Mouse (Mus musculus) CH12.LX (cell line): Measurements from ENCODE around the gene Slc2a5. TPM values are rescaled to one million over a fixed set of nuclear protein-coding genes. Genes with fewer than 3 reads are reported as not detected.

Experiments used
- DNase-seq: peaks from one replicate; pipeline ENCODE4 v3.0.0-alpha.2; 2013; ENCODE audit errors: extremely low read depth
- H3K27ac ChIP-seq: 2 replicates; pipeline ENCODE4 v1.5.1; 2012; ENCODE audit warnings: low read depth, mild to moderate bottlenecking, control low read depth, moderate library complexity; ENCODE audit not compliant: insufficient read depth
- H3K27me3 ChIP-seq: replicated peaks from 2 replicates; pipeline ENCODE3; 2012; ENCODE audit warnings: inconsistent platforms
- H3K36me3 ChIP-seq, 2 experiments: replicated peaks in 1 of 2; 2 replicates each; pipeline versions ENCODE3 to v1.6.1; 2012; ENCODE audit warnings: inconsistent platforms in 1 of 2, low read length in 1 of 2, mild to moderate bottlenecking in 1 of 2, mixed read lengths in 1 of 2, moderate library complexity in 1 of 2; ENCODE audit not compliant: control insufficient read depth in 1 of 2, insufficient read depth in 1 of 2
- H3K4me1 ChIP-seq, 2 experiments: 2 replicates each; pipeline ENCODE4 v1.6.1; 2012; ENCODE audit warnings: inconsistent platforms in 1 of 2, moderate library complexity in 1 of 2; ENCODE audit not compliant: insufficient read depth in 2 of 2, control insufficient read depth in 1 of 2
- H3K4me2 ChIP-seq: 2 replicates; pipeline ENCODE4 v1.6.1; 2012; ENCODE audit warnings: low read depth, mild to moderate bottlenecking, control low read depth; ENCODE audit not compliant: poor library complexity, insufficient read depth, severe bottlenecking
- H3K4me3 ChIP-seq, 3 experiments: fragments of 150-350 bp in 1 of 3; sonication (generic) in 1 of 3; replicated peaks in 1 of 3; 2 replicates each; pipeline versions ENCODE3 to v1.5.1; 2011 to 2012; ENCODE audit warnings: low read depth in 2 of 3, low read length in 2 of 3, mild to moderate bottlenecking in 2 of 3, moderate library complexity in 2 of 3, control low read depth in 1 of 3, improper control_type of control experiment in 1 of 3, inconsistent platforms in 1 of 3, mixed read lengths in 1 of 3; ENCODE audit not compliant: poor library complexity in 1 of 3
- H3K79me2 ChIP-seq: replicated peaks from 2 replicates; pipeline ENCODE4 v1.6.1; 2012; ENCODE audit warnings: mild to moderate bottlenecking, moderate library complexity; ENCODE audit not compliant: control insufficient read depth, poor library complexity, insufficient read depth, severe bottlenecking; ENCODE audit errors: extremely low read depth
- H3K9ac ChIP-seq: 2 replicates; pipeline ENCODE4 v1.6.1; 2012; ENCODE audit warnings: low read depth, mild to moderate bottlenecking, control low read depth, moderate library complexity; ENCODE audit not compliant: insufficient read depth
- H3K9me3 ChIP-seq: replicated peaks from 2 replicates; pipeline ENCODE3; 2012; ENCODE audit warnings: low read length, inconsistent platforms, mixed read lengths
- BHLHE40 ChIP-seq: IDR thresholded peaks from 2 replicates; pipeline ENCODE4 v1.6.1; 2011; ENCODE audit warnings: mild to moderate bottlenecking, low read depth, low read length, improper control_type of control experiment
- CHD1 ChIP-seq: IDR thresholded peaks from 2 replicates; pipeline ENCODE4 v1.6.1; 2012; ENCODE audit warnings: low read depth, low read length, improper control_type of control experiment, inconsistent platforms
- CTCF ChIP-seq, 2 experiments: IDR thresholded peaks in 1 of 2; conservative IDR thresholded peaks in 1 of 2; 2 replicates each; pipeline ENCODE4 v1.5.1; 2011 to 2012; ENCODE audit warnings: low read depth in 2 of 2, low read length in 2 of 2, improper control_type of control experiment in 1 of 2, inconsistent platforms in 1 of 2, mild to moderate bottlenecking in 1 of 2, moderate library complexity in 1 of 2
- EP300 ChIP-seq: IDR thresholded peaks from 2 replicates; pipeline ENCODE4 v1.6.1; 2011; ENCODE audit warnings: low read length, improper control_type of control experiment
- ETS1 ChIP-seq: conservative IDR thresholded peaks from 2 replicates; pipeline ENCODE4 v1.6.1; 2012; ENCODE audit warnings: low read depth, mild to moderate bottlenecking, inconsistent platforms, low read length, improper control_type of control experiment, moderate library complexity
- GABPA ChIP-seq: IDR thresholded peaks from 2 replicates; pipeline ENCODE4 v1.6.1; 2012; ENCODE audit warnings: low read depth, low read length, improper control_type of control experiment, inconsistent platforms; ENCODE audit not compliant: insufficient replicate concordance
- HCFC1 ChIP-seq: IDR thresholded peaks from 2 replicates; pipeline ENCODE4 v1.6.1; 2012; ENCODE audit warnings: low read depth, mild to moderate bottlenecking, inconsistent platforms, low read length, improper control_type of control experiment
- JUN ChIP-seq: IDR thresholded peaks from 2 replicates; pipeline ENCODE4 v1.6.1; 2011; ENCODE audit warnings: low read depth, mild to moderate bottlenecking, low read length, improper control_type of control experiment, moderate library complexity; ENCODE audit not compliant: insufficient read depth
- JUND ChIP-seq: conservative IDR thresholded peaks from 2 replicates; pipeline ENCODE4 v1.6.1; 2011; ENCODE audit warnings: low read depth, low read length, improper control_type of control experiment
- MAX ChIP-seq: IDR thresholded peaks from 2 replicates; pipeline ENCODE4 v1.6.1; 2011; ENCODE audit warnings: low read length, improper control_type of control experiment
- MXI1 ChIP-seq: IDR thresholded peaks from 2 replicates; pipeline ENCODE4 v1.6.1; 2011; ENCODE audit warnings: mild to moderate bottlenecking, low read depth, low read length, improper control_type of control experiment
- MYC ChIP-seq: IDR thresholded peaks from 2 replicates; pipeline ENCODE4 v1.6.1; 2011; ENCODE audit warnings: low read depth, mild to moderate bottlenecking, improper control_type of control experiment, low read length
- NELFE ChIP-seq: IDR thresholded peaks from 2 replicates; pipeline ENCODE4 v1.6.1; 2011; ENCODE audit warnings: low read depth, low read length, improper control_type of control experiment
- POLR2A ChIP-seq: IDR thresholded peaks from 2 replicates; pipeline ENCODE4 v1.6.1; 2011; ENCODE audit warnings: low read depth, mild to moderate bottlenecking, improper control_type of control experiment, low read length
- POLR2AphosphoS2 ChIP-seq: IDR thresholded peaks from 2 replicates; pipeline ENCODE4 v1.6.1; 2011; ENCODE audit warnings: low read depth, low read length, improper control_type of control experiment
- RCOR1 ChIP-seq: conservative IDR thresholded peaks from 2 replicates; pipeline ENCODE4 v1.6.1; 2012; ENCODE audit warnings: low read depth, mild to moderate bottlenecking, inconsistent platforms, low read length, improper control_type of control experiment
- SIN3A ChIP-seq: IDR thresholded peaks from 2 replicates; pipeline ENCODE4 v1.6.1; 2012; ENCODE audit warnings: low read length, improper control_type of control experiment, inconsistent platforms
- SMC3 ChIP-seq: IDR thresholded peaks from 2 replicates; pipeline ENCODE4 v1.6.1; 2011; ENCODE audit warnings: low read depth, low read length, improper control_type of control experiment
- TCF12 ChIP-seq: IDR thresholded peaks from 2 replicates; pipeline ENCODE4 v1.6.1; 2014; ENCODE audit warnings: low read depth, mild to moderate bottlenecking, inconsistent platforms, low read length, improper control_type of control experiment
- ZC3H11A ChIP-seq: IDR thresholded peaks from 2 replicates; pipeline ENCODE4 v1.6.1; 2012; ENCODE audit warnings: low read depth, mild to moderate bottlenecking, inconsistent platforms, low read length, improper control_type of control experiment
- ZKSCAN1 ChIP-seq: IDR thresholded peaks from 2 replicates; pipeline ENCODE4 v1.6.1; 2012; ENCODE audit warnings: low read depth, inconsistent platforms, low read length, improper control_type of control experiment, borderline replicate concordance
- ZNF384 ChIP-seq: IDR thresholded peaks from 2 replicates; pipeline ENCODE4 v1.6.1; 2012; ENCODE audit warnings: low read depth, low read length, improper control_type of control experiment, inconsistent platforms
- dilution Hi-C: fragments of 300-500 bp; cut with MboI; formaldehyde crosslinking; loops from 2 replicates; pipeline ENCODE4 v1.14.3; 2020; ENCODE audit warnings: low sequenced_read_pairs; ENCODE audit not compliant: extremely low pct_unique_long_range_greater_than_20kb, extremely low pct_ligation_motif_present
- in situ Hi-C: fragments of 300-500 bp; cut with MboI; formaldehyde crosslinking; loops from 3 replicates; pipeline ENCODE4 v1.14.3; 2019; ENCODE audit warnings: low sequenced_read_pairs, low pct_ligation_motif_present, low pct_unique_long_range_greater_than_20kb, mixed read lengths
- polyA plus RNA-seq: library from polyadenylated mRNA; unstranded; fragments of >175 nt; gene quantifications from 2 replicates; pipeline ENCODE4 v1.2.1, GENCODE M21; 2012; ENCODE audit warnings: low read depth; ENCODE audit not compliant: insufficient read length
- total RNA-seq, 2 experiments: library from RNA; depleted of rRNA; stranded (reverse); fragments of 300-350 nt in 1 of 2; fragments of >200 nt in 1 of 2; gene quantifications; 2 replicates each; pipeline ENCODE4 v1.2.3; 2012 to 2014

Gene Slc2a5
- total and polyA plus RNA-seq, 3 experiments, result 0.81 to 1.5 (median 1.4) TPM

GRCm38 (mm10) chr4:150130661-150131060 is 11.6 kb downstream of the Slc2a5 start:
- in situ Hi-C loops, result no loop called here
- peaks cover 10 to 43% of the 10 kb centered on the region in 2 experiments for H3K4me1 ChIP-seq
- no peaks in the 10 kb centered on the region for H3K36me3 ChIP-seq
- no peak overlapping the region for H3K27ac ChIP-seq
- no peak for TF ChIP-seq CTCF (conservative IDR thresholded peaks at IDR 0.05 in 1 of 2, IDR thresholded peaks at IDR 0.05 in 1 of 2; ENCODE audit: low read depth in 2 of 2, low read length in 2 of 2)
- no peak overlapping the region for H3K4me3 ChIP-seq
- no peaks in the 10 kb centered on the region for H3K27me3 ChIP-seq
- H3K4me2 ChIP-seq, result no peak overlapping the region
- H3K9me3 ChIP-seq, result no peaks in the 10 kb centered on the region
- dilution Hi-C loops, result no loop called here
- no peak overlapping the region for H3K9ac ChIP-seq
- H3K79me2 ChIP-seq, result no peaks in the 10 kb centered on the region
- DNase-seq, result no peak

GRCm38 (mm10) chr4:150132692-150133271 is 13.7 kb downstream of the Slc2a5 start:
- Histone ChIP-seq H3K27ac (no peak overlapping the region), H3K4me2 (peak overlapping the region; percentile 93), H3K36me3 (no peaks in the 10 kb centered on the region), H3K4me3 (peak overlapping the region; percentile 12 to 65 (median 41)), H3K79me2 (no peaks in the 10 kb centered on the region), H3K4me1 (peaks cover 14 to 47% of the 10 kb centered on the region in 2 experiments), H3K9ac (peak overlapping the region; percentile 32; the same call in 1 of the 2 replicates), H3K9me3 (no peaks in the 10 kb centered on the region), H3K27me3 (no peaks in the 10 kb centered on the region)
- TF ChIP-seq JUN, result no peak
- no peak for TF ChIP-seq HCFC1
- TF ChIP-seq ZKSCAN1, result no peak
- TF ChIP-seq JUND, result no peak
- no peak for TF ChIP-seq EP300
- no peak for TF ChIP-seq GABPA
- TF ChIP-seq TCF12, result no peak
- TF ChIP-seq MXI1, result peak; percentile 96
- no peak for TF ChIP-seq CHD1
- no peak for TF ChIP-seq SIN3A
- TF ChIP-seq RCOR1, result no peak
- no peak for TF ChIP-seq POLR2AphosphoS2
- TF ChIP-seq NELFE, result no peak
- peak; percentile 95 for TF ChIP-seq MYC
- peak; percentile 95 for TF ChIP-seq MAX
- no peak for TF ChIP-seq ETS1
- no peak for TF ChIP-seq SMC3
- no peak for TF ChIP-seq ZC3H11A
- TF ChIP-seq BHLHE40, result peak; percentile 88
- TF ChIP-seq ZNF384, result no peak
- TF ChIP-seq POLR2A, result no peak
- dilution Hi-C loops (no loop called here), in situ Hi-C loops (no loop called here)
- no peak for DNase-seq
